Mouse (Mus musculus) spleen, adult 2 months (tissue): ENCODE data around the gene Tbc1d2b.

Experiments used
- CTCF ChIP-seq: fragments of 200-500 bp; IDR thresholded peaks from 2 replicates; pipeline ENCODE4 v1.5.1; 2011; ENCODE audit warnings: mild to moderate bottlenecking, inconsistent platforms; ENCODE audit not compliant: insufficient read depth, insufficient read length, insufficient replicate concordance; ENCODE audit errors: extremely low read depth
- POLR2A ChIP-seq: fragments of 200-500 bp; IDR thresholded peaks from 2 replicates; pipeline ENCODE4 v1.6.1; 2011; ENCODE audit warnings: low read depth, low read length, inconsistent platforms

- TF ChIP-seq CTCF (no peak), POLR2A (no peak)
Measured at GRCm38 (mm10) chr9:90172528-90173321, 97.9 kb downstream of the Tbc1d2b start.
